Mouse (Mus musculus) activated CD4-positive, CD25-positive, alpha-beta regulatory T cell (primary cell): ENCODE results near the gene Gtsf1l. TPM values are rescaled to one million over a fixed set of nuclear protein-coding genes. Genes with fewer than 3 reads are reported as not detected.

ENCODE experiments used
- polyA plus RNA-seq, 2 experiments: library from polyadenylated mRNA; unstranded; fragments of 100-300 nt; shearing (Covaris generic); gene quantifications; one replicate each; pipeline ENCODE4 v1.2.1; 2017

The Gtsf1l gene
- polyA plus RNA-seq, result not detected

DNA sequence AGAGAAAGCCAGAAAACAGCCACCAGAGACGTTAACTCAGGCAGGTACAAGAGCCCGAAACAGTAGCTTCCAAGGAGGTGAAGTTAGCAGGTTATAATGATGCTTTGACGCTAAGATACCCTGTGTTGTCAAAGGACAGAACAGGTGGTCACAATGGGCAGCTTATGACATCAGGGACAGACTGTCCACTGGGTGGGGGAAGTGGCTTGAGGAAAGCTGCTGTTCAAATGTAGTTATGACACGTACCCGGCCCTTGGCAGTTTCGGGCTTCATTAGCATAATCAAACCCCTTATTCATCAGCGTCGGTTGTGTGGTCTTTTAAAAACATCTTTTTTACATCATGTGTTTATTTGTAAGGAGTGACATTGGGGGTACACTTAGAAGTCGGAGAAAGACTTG is at the start of gene Gtsf1l:
TSS of gene Gtsf1l (minus strand) at position 128 of the 400 bp plus-strand sequence.

GRCm38 (mm10) chr2:163054335-163054840 is 33.3 kb downstream of the Gtsf1l start, which contains the start of gene Mybl2:
Mybl2 (plus strand) TSS chr2:163054687.

Other genes starting within 250 kb of the Gtsf1l start
- gene Srsf6, start 156.3 kb downstream of the Gtsf1l start, polyA plus RNA-seq, result 100 to 1,000 TPM; 125 to 154 TPM
- gene L3mbtl1, start 144.4 kb downstream of the Gtsf1l start, polyA plus RNA-seq, result under 1 TPM in 1 of 2 experiments, not detected in 1; 0.05 TPM
- under 1 TPM in 1 of 2 experiments, not detected in 1; 0.17 TPM for gene Sgk2, start 100.5 kb downstream of the Gtsf1l start, polyA plus RNA-seq
- gene Ift52, start 70.5 kb downstream of the Gtsf1l start, polyA plus RNA-seq, result 10 to 100 TPM; 61.5 to 62.6 TPM
- 1 to 10 TPM; 8.7 to 8.8 TPM for gene Mybl2, start 33.2 kb downstream of the Gtsf1l start, polyA plus RNA-seq
- 10 to 100 TPM; 12.9 to 33.0 TPM for gene Tox2, start 115.3 kb upstream of the Gtsf1l start, polyA plus RNA-seq